Mouse (Mus musculus) inflammation-experienced regulatory T-cells (primary cell): ENCODE data around the gene Rorc. TPM values are rescaled to one million over a fixed set of nuclear protein-coding genes. Genes with fewer than 3 reads are reported as not detected.

Experiments used
- polyA plus RNA-seq, 2 experiments: library from polyadenylated mRNA; unstranded; fragments of 100-300 nt; shearing (Covaris generic); gene quantifications; one replicate each; pipeline ENCODE4 v1.2.1; 2017

Rorc gene
- polyA plus RNA-seq: 1 to 10 TPM; 1.8 to 4.6 TPM

DNA sequence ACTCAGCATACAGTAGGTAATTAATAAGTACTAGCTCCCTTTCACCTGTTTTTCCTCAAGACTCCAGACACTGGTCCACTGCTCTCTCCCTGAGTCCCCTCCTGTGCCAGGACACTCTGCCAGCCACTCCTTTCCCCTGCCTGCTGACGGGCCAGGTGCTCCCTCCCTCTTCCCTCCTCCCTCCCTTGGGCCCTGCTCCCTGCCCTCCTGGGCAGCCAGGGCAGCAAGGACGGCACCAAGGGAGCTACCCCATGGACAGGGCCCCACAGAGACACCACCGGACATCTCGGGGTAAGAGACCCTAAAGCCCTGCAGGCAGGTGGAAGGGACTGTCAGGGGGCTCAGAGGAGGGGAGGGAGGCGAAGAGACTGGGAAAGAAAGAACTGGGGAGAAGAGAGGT, at the start of gene Rorc:
TSS of gene Rorc (plus strand) at position 154 of the 400 bp plus-strand sequence.

DNA sequence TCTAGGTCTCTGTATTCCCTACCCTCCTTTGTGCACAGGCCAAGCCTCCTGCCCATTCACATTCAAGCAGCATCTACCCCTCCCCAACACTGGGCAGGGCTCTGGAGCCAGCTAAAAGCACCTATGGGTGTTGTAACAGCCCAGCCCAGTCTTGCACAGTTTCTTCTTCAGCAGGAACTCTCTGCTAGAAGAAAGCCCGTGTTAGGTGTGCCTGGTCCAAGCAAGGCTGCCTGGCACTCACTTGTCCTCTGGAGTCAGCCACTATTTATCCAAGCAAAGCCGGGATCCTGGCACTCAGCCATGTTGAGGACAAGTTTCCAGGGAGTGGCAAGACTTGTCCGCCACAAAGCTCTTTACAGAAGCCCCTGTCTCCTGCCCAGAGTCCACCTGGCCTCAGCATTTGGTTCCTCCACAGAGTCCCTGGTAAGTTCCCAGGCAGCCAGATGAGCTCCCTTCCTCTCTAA, 30.6 kb upstream of the Rorc start, which contains the start of gene Them5:
TSS of gene Them5 (plus strand) at position 141 of the 464 bp plus-strand sequence.

GRCm38 (mm10) chr3:94362138-94362537, 10.5 kb upstream of the Rorc start, which contains the start of gene C2cd4d:
Gene C2cd4d (plus strand): TSS chr3:94362438.

DNA sequence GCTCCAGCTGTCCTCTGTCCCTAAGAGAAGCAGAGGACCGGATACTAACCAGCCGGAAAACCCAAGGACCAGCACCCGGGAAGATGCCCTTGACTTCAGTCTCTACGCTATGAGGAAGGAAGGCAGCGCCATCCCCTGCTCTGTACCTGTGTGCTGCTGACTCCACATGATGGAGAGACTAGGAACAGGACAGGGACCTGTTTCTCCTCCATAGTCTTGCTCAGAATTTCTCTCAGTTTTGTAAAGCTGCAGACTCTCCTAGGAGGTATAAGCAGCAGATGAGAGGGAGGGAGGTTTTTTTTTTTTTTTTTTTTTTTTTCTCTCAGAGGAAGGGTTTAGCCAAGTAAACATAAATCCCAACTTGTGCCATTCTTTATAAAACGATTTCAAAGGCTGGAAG, 25.6 kb downstream of the Rorc start, which contains the start of gene Lingo4:
TSS of gene Lingo4 (plus strand) at position 301 of the 400 bp plus-strand sequence.

GRCm38 (mm10) chr3:94413031-94413679, 40.6 kb downstream of the Rorc start, which contains the start of gene Tdrkh:
Gene Tdrkh (plus strand): TSS chr3:94413273.

GRCm38 (mm10) chr3:94442951-94443596, 70.5 kb downstream of the Rorc start, which contains the start of gene Mrpl9:
Gene Mrpl9 (plus strand): TSS chr3:94443318.

DNA sequence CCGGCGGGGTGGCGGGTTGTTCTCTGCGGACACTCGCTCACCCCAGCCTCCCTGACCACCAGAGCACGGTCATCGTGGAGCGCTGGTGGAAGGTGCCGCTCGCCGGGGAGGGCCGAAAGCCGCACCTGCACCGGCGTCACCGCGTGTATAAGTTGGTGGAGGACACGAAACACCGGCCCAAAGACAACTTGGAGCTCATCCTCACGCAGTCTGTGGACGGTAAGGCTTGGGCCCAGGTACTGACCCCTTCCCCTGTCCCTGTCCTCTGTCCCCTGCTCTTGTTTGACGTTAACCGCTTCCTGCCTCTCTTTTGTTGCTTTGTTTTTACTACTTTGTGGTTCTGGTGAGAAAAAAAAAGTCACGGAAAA, 71.0 kb downstream of the Rorc start, which contains the start of gene Oaz3:
TSS of gene Oaz3 (minus strand) at position 319 of the 368 bp plus-strand sequence.

Other genes with a start within 250 kb of the Rorc start
- under 1 TPM in 1 of 2 experiments, not detected in 1; 0.75 TPM for gene Gm10696, start 194.6 kb upstream of the Rorc start, polyA plus RNA-seq
- gene Gm5286, start 176.1 kb upstream of the Rorc start, polyA plus RNA-seq: not detected
- not detected for gene Gm4778, start 108.8 kb upstream of the Rorc start, polyA plus RNA-seq
- gene Them4, start 62.7 kb upstream of the Rorc start, polyA plus RNA-seq: 1 to 10 TPM; 7.5 to 8.9 TPM
- gene Them5, start 30.7 kb upstream of the Rorc start, polyA plus RNA-seq: not detected
- not detected for gene C2cd4d, start 10.4 kb upstream of the Rorc start, polyA plus RNA-seq
- gene Lingo4, start 25.7 kb downstream of the Rorc start, polyA plus RNA-seq: under 1 TPM; 0.40 to 0.45 TPM
- 1 to 10 TPM; 5.4 to 9.4 TPM for gene Tdrkh, start 40.5 kb downstream of the Rorc start, polyA plus RNA-seq
- 10 to 100 TPM; 58.1 to 61.6 TPM for gene Mrpl9, start 70.5 kb downstream of the Rorc start, polyA plus RNA-seq
- gene Oaz3, start 71.1 kb downstream of the Rorc start, polyA plus RNA-seq: 1 to 10 TPM; 1.6 to 6.3 TPM
- 1 to 10 TPM; 1.8 to 6.0 TPM for gene Celf3, start 105.5 kb downstream of the Rorc start, polyA plus RNA-seq
- 1 to 10 TPM in 1 of 2 experiments, under 1 TPM in 1; 0.47 to 2.2 TPM for gene Riiad1, start 107.5 kb downstream of the Rorc start, polyA plus RNA-seq
- gene Snx27, start 209.9 kb downstream of the Rorc start, polyA plus RNA-seq: 10 to 100 TPM; 18.4 to 22.1 TPM